Mouse (Mus musculus): Measurements from ENCODE around the gene Vps13c. TPM values are rescaled to one million over a fixed set of nuclear protein-coding genes. Genes with fewer than 3 reads are reported as not detected.

Vps13c gene
- polyA plus RNA-seq, 1 experiment = 0.94 TPM

DNA sequence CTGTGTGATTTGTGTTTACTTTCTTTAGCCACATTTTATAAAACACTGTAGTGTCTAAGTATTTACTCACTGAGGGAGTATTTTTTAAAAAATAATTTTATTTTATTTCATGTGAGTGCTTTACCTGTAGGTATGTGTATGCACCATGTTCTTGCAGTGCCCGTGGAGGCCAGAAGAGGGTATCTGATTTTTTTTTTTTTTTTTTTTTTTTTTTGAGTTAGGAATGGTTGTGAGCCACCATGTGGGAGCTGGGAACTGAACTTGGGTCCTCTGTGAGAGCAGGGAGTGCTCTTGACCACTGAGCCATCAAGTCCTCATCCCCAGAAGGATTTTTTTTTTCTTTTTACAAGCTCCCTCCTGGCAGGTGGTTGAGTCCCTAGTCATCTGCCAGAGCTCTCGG, 5.9 kb downstream of the Vps13c start:
- Histone ChIP-seq H3K36me3 (ENCODE audit: control insufficient read depth, insufficient read depth, low read length) (no peaks in the 10 kb centered on the region), H3K4me3 (ENCODE audit: low read depth, low read length) (no peak overlapping the region), H3K27ac (ENCODE audit: insufficient read depth, low read depth, low read length) (no peak overlapping the region), H3K4me1 (ENCODE audit: control insufficient read depth, insufficient read depth, insufficient read length, low read length) (peaks cover 5% of the 10 kb centered on the region; the same call in 1 of the 2 replicates), H3K27me3 (ENCODE audit: control insufficient read depth, insufficient read depth, low read length) (no peaks in the 10 kb centered on the region)
- WGBS = 93% methylated on average over 2 of the region's 2 CpGs
- TF ChIP-seq CTCF (IDR thresholded peaks at IDR 0.05; ENCODE audit: extremely low read depth, insufficient read length, insufficient replicate concordance, low read depth, low read length) (no peak), POLR2A (IDR thresholded peaks at IDR 0.05; ENCODE audit: low read depth, low read length) (no peak)

DNA sequence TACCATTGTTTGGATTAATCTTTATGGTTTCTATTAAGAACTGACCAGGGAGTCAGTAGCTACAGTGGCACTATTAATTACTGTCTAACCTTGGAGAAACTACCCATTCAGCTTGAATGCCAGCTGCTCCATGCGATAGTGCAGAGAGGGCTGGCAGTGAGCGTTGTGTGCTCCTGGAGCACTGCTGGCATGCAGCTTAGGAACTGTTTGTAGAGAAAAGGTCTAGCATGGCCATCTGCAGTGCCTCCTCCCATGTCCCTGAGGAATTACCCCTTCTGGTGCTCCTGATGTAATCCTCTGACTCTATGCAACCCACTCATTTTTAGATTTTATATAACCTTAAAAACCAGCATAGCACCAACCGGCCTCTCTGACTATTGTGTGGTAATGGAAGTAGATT, 7.4 kb downstream of the Vps13c start:
- H3K36me3 ChIP-seq (ENCODE audit: control insufficient read depth, insufficient read depth, low read length) = no peaks in the 10 kb centered on the region
- H3K27me3 ChIP-seq (ENCODE audit: control insufficient read depth, insufficient read depth, low read length) = no peaks in the 10 kb centered on the region
- H3K27ac ChIP-seq (ENCODE audit: insufficient read depth, low read depth, low read length) = no peak overlapping the region
- TF ChIP-seq CTCF (IDR thresholded peaks at IDR 0.05; ENCODE audit: extremely low read depth, insufficient read length, insufficient replicate concordance, low read depth, low read length) (no peak), POLR2A (IDR thresholded peaks at IDR 0.05; ENCODE audit: low read depth, low read length) (no peak)
- 86% methylated on average over 3 of the region's 3 CpGs for WGBS
- peaks cover 5% of the 10 kb centered on the region; the same call in 1 of the 2 replicates for H3K4me1 ChIP-seq (ENCODE audit: control insufficient read depth, insufficient read depth, insufficient read length, low read length)
- H3K4me3 ChIP-seq (ENCODE audit: low read depth, low read length) = no peak overlapping the region

DNA sequence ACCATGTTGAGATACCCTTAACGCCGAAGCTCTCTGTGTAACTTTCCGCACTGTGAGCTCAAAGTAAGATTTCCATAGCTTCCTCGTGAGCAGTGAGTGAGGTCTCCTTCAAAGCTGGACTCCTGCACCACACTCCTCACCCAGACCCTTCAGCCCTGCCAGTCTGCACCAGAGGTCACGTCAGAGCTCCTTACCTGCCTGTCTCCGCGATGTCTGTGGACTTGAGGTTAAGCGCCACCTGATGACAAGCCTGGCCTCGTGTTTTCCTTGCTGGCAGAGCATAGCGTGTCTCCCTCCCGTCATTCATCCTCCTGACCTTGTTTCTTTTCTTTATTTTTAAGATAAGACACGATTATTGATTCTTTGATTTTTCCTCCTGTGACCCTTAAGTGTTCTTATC, 9.2 kb downstream of the Vps13c start:
- Histone ChIP-seq H3K4me1 (ENCODE audit: control insufficient read depth, insufficient read depth, insufficient read length, low read length) (peaks cover 5% of the 10 kb centered on the region; the same call in 1 of the 2 replicates), H3K27ac (ENCODE audit: insufficient read depth, low read depth, low read length) (no peak overlapping the region), H3K27me3 (ENCODE audit: control insufficient read depth, insufficient read depth, low read length) (no peaks in the 10 kb centered on the region), H3K4me3 (ENCODE audit: low read depth, low read length) (no peak overlapping the region), H3K36me3 (ENCODE audit: control insufficient read depth, insufficient read depth, low read length) (no peaks in the 10 kb centered on the region)
- 51% methylated on average over 12 of the region's 12 CpGs for WGBS
- TF ChIP-seq CTCF (IDR thresholded peaks at IDR 0.05; ENCODE audit: extremely low read depth, insufficient read length, insufficient replicate concordance, low read depth, low read length) = no peak
- TF ChIP-seq POLR2A (IDR thresholded peaks at IDR 0.05; ENCODE audit: low read depth, low read length) = no peak

- Histone ChIP-seq H3K4me3 (ENCODE audit: low read depth, low read length) (no peak overlapping the region), H3K36me3 (ENCODE audit: control insufficient read depth, insufficient read depth, low read length) (no peaks in the 10 kb centered on the region), H3K27ac (ENCODE audit: insufficient read depth, low read depth, low read length) (no peak overlapping the region), H3K27me3 (ENCODE audit: control insufficient read depth, insufficient read depth, low read length) (no peaks in the 10 kb centered on the region), H3K4me1 (ENCODE audit: control insufficient read depth, insufficient read depth, insufficient read length, low read length) (peaks cover 5% of the 10 kb centered on the region; the same call in 1 of the 2 replicates)
- WGBS = 58% methylated on average over 3 of the region's 3 CpGs
- no peak for TF ChIP-seq POLR2A (IDR thresholded peaks at IDR 0.05; ENCODE audit: low read depth, low read length)
- no peak for TF ChIP-seq CTCF (IDR thresholded peaks at IDR 0.05; ENCODE audit: extremely low read depth, insufficient read length, insufficient replicate concordance, low read depth, low read length)
These were observed 9.7 kb downstream of the Vps13c start for GRCm38 (mm10) chr9:67849846-67850245.

- 81% methylated on average over 4 of the region's 4 CpGs for WGBS
- no peak for TF ChIP-seq POLR2A (IDR thresholded peaks at IDR 0.05; ENCODE audit: low read depth, low read length)
- peak; percentile 8; the same call in 1 of the 2 replicates for TF ChIP-seq CTCF (IDR thresholded peaks at IDR 0.05; ENCODE audit: extremely low read depth, insufficient read length, insufficient replicate concordance, low read depth, low read length)
- no peaks in the 10 kb centered on the region for H3K27me3 ChIP-seq (ENCODE audit: control insufficient read depth, insufficient read depth, low read length)
- no peak overlapping the region for H3K4me3 ChIP-seq (ENCODE audit: low read depth, low read length)
- 0 out of 2 replicates have a peak, but pooled peaks cover 2% of the 10 kb centered on the region for H3K4me1 ChIP-seq (ENCODE audit: control insufficient read depth, insufficient read depth, insufficient read length, low read length)
- H3K36me3 ChIP-seq (ENCODE audit: control insufficient read depth, insufficient read depth, low read length) = no peaks in the 10 kb centered on the region
- no peak overlapping the region for H3K27ac ChIP-seq (ENCODE audit: insufficient read depth, low read depth, low read length)
These were observed 11.0 kb downstream of the Vps13c start for GRCm38 (mm10) chr9:67851150-67851549.

DNA sequence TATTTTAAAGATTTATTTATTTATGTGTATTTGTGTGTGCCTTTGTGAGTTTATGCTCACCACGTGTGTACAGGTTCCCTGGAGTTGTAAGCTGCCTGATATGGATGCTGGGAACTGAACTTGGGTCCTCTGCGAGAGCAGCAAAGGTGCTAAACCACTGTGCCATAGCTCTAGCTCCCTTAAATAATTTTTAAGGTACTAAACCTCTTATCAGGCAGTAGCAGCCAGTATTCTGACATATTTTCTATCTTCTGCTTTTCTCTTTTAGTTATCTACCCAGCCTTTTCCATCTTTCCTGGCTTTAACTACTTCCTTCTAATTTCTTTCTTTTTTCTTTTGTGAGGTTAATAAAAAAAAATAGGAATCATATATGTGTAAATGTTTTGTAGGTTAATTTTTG, 20.1 kb downstream of the Vps13c start:
- no peak for TF ChIP-seq POLR2A (IDR thresholded peaks at IDR 0.05; ENCODE audit: low read depth, low read length)
- TF ChIP-seq CTCF (IDR thresholded peaks at IDR 0.05; ENCODE audit: extremely low read depth, insufficient read length, insufficient replicate concordance, low read depth, low read length) = no peak
- no peaks in the 10 kb centered on the region for H3K4me1 ChIP-seq (ENCODE audit: control insufficient read depth, insufficient read depth, insufficient read length, low read length)
- no peaks in the 10 kb centered on the region for H3K27me3 ChIP-seq (ENCODE audit: control insufficient read depth, insufficient read depth, low read length)
- H3K4me3 ChIP-seq (ENCODE audit: low read depth, low read length) = no peak overlapping the region
- H3K27ac ChIP-seq (ENCODE audit: insufficient read depth, low read depth, low read length) = no peak overlapping the region
- peaks cover 6% of the 10 kb centered on the region; the same call in 1 of the 2 replicates for H3K36me3 ChIP-seq (ENCODE audit: control insufficient read depth, insufficient read depth, low read length)
- 77% methylated on average over 2 of the region's 2 CpGs for WGBS

- Histone ChIP-seq H3K4me1 (ENCODE audit: control insufficient read depth, insufficient read depth, insufficient read length, low read length) (no peaks in the 10 kb centered on the region), H3K4me3 (ENCODE audit: low read depth, low read length) (no peak overlapping the region), H3K36me3 (ENCODE audit: control insufficient read depth, insufficient read depth, low read length) (peaks cover 3% of the 10 kb centered on the region; the same call in 1 of the 2 replicates), H3K27ac (ENCODE audit: insufficient read depth, low read depth, low read length) (no peak overlapping the region), H3K27me3 (ENCODE audit: control insufficient read depth, insufficient read depth, low read length) (no peaks in the 10 kb centered on the region)
- WGBS = 90% methylated on average over 5 of the region's 5 CpGs
- TF ChIP-seq CTCF (IDR thresholded peaks at IDR 0.05; ENCODE audit: extremely low read depth, insufficient read length, insufficient replicate concordance, low read depth, low read length) = no peak
- no peak for TF ChIP-seq POLR2A (IDR thresholded peaks at IDR 0.05; ENCODE audit: low read depth, low read length)
These were observed 23.1 kb downstream of the Vps13c start for GRCm38 (mm10) chr9:67863332-67863731.
